Mouse (Mus musculus) cerebellum, postnatal 4 days (tissue): ENCODE measurements around the gene Ick.

Source experiments
- DNase-seq, 2 experiments: peaks; one replicate each; pipeline ENCODE4 v3.0.0; 2022; ENCODE audit warnings: low spot score in 2 of 2, mixed read lengths in 1 of 2

Gene Ick

GRCm38 (mm10) chr9:78190651-78191634 is 82.0 kb downstream of the Ick start:
- DNase-seq: no peak

DNA sequence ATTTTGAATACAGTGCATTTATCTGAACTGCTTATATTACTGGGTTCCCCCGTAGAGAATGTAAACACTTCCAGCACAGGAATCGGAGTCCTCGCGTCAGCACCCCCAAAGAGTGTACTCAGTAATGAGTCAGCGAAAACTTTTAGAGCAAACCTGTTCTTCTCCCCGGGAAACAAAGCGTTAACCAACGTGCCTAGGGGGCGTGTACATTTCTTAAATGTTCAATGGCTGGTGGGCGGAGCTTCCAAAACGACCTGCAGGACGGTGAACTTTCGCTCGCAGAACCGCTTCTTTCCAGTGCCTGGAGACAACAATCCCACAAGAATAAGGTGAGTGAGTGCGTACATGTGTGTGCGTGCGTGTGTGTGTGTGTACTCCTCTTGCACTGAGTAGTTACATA is 82.7 kb downstream of the Ick start:
- DNase-seq: no peak

GRCm38 (mm10) chr9:78193902-78194597 is 85.1 kb downstream of the Ick start:
- peak in 1 of 2 experiments; percentile 23 for DNase-seq

GRCm38 (mm10) chr9:78195034-78195433 is 86.0 kb downstream of the Ick start:
- DNase-seq: no peak

GRCm38 (mm10) chr9:78197801-78198200 is 88.8 kb downstream of the Ick start:
- DNase-seq: no peak

DNA sequence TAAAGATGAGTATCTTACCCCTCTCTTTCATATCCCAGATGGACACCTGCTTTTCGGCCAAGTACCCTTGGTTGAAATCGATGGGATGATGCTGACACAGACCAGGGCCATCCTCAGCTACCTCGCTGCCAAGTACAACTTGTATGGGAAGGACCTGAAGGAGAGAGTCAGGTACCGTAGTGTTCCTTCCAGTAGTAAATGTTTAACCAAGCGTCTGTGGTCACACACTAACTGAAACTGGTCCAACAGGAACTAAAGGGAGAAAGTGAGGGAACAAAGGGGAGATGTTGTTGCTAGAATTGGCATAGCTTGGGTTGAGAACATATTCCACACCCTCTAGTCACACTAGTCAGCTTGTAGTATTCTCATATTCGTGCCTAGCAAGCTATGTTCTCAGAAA is 95.2 kb downstream of the Ick start:
- DNase-seq: no peak

- DNase-seq: no peak
Observed at GRCm38 (mm10) chr9:78208956-78209355, 100.0 kb downstream of the Ick start.

DNA sequence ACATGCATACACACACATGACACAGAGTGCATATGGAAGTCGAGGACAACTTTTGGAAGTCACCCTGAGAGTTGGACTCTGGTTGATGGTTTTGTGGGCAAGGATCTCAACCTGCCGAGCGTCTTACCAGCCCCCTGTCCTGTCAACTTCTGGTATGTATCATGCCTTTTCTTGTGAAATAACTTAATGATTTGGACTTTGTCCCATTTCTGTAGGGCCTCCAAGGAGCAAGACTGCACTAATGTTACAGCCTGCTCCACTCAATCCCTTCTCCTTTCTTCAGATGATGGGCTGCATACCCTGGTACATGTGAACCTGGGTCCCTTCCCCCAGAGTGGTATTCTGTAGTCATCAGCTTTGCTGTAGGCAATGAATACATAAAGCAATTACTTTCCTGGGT is 101.1 kb downstream of the Ick start:
- no peak for DNase-seq

- DNase-seq: no peak
Observed at GRCm38 (mm10) chr9:78210821-78211220, 101.8 kb downstream of the Ick start.

GRCm38 (mm10) chr9:78211521-78211920 is 102.5 kb downstream of the Ick start:
- DNase-seq: no peak

- no peak for DNase-seq
Observed at GRCm38 (mm10) chr9:78212341-78213049, 103.5 kb downstream of the Ick start.

DNA sequence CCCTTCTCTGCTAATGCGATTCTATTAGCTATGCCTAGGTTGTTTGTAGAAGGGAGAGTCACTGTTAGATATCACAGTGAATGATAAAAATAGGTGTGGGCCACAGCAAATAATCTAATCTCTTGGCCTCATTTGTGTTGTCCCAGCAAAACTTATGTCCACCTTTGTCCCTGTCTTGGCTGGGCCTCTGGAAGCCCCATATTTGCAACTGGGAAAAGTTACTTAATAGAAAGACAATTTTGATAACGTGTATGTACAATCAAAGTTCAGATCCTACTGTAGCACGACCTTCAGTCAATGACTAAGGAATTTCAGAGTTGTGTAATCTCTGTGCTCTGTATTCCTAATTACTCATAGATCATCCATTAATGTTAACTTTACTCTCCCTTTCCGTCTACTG is 108.1 kb downstream of the Ick start:
- DNase-seq: no peak
